Mouse (Mus musculus) left cerebral cortex, postnatal 36 days (tissue): ENCODE measurements around the gene Sox12. TPM values are rescaled to one million over a fixed set of nuclear protein-coding genes. Genes with fewer than 3 reads are reported as not detected.
"Not testable (repeated sequence)": the region's sequence is repeated elsewhere in the genome, so short reads cannot be mapped to it uniquely, and the experiment has no call there.

Source experiments
- DNase-seq, 2 experiments: peaks; one replicate each; pipeline ENCODE4 v3.0.0; 2021 to 2022; ENCODE audit warnings: low spot score in 2 of 2, mixed read lengths in 1 of 2
- intact Hi-C: fragments of 180-260 bp; cut with DNase I; formaldehyde crosslinking; loops from one replicate; pipeline ENCODE4 v1.15.1; 2025
- total RNA-seq, 2 experiments: library from RNA; stranded (reverse); gene quantifications; 2 replicates each; pipeline ENCODE4 v1.2.3; 2021

Sox12 gene
- total RNA-seq, 2 experiments from 2014 or later, result 14.7 to 15.6 TPM

DNA sequence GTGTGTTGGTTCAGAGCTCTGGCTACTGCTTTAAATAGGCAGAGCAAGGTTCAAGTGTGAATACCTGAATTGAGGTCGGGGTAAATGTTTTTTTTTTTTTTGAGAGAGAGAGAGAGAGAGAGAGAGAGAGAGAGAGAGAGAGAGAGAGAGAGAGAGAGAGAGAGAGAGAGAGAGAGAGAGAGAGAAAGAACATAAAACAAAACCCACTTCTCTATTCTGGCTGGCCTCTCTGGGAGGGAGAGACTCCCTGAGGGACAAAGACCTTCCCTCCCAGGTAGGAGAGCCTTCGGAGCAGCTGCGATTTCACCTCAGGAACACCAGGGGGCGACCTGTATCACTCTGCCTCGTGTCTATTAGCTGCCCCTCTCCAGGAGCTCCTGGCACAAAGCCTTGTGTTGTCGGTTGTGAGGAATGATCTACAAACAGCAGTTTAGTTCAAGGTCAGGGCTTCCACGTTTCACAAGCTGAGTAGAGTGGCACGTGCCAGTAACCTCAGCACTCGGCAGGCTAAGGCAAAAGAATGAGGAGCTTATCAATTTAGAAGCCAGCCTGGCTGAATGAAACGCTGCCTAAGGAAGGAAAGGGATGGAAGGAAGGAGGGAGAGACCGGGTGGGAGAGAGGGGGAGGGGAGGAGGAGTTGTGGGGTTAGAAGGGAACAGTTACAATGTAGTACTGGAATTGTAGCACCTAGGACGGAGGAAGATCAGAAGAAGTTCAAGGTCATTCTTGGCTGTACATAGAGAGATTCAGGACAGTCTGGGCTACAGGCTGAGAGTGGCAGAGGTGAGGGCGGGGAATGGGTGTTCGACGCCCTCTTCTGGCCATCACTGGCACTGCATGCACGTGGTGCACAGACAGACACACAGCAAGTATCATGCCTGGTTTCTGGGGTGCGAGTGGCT lies 34.4 kb downstream of the Sox12 start:
- DNase-seq, result peak; percentile 45 to 61
- intact Hi-C loops, result loop anchor here (10.0 kb wide), 1 partner anchor 339 kb away; no protein-coding TSS in a partner anchor

DNA sequence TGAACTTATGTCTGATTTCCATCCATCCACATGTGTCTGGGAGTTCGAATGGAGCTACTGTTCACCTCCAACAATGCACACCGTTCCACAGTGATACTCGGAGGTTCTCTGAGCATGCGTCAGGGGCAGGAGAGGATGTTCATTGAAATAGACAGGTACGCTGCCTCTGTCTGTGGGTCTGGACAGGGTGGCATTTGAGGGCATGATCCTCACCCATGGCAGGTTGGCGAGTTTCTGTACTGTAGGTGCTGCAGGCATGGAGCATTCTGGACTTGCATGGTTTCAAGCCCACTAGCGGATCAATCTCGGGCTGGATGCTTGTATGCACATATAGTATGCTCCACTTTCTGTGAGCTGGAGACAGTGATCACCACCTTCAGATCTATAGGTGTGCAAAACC lies 36.7 kb downstream of the Sox12 start:
- intact Hi-C loops, result loop anchor here (10.0 kb wide), 1 partner anchor 336 kb away; no protein-coding TSS in a partner anchor
- no peak for DNase-seq

DNA sequence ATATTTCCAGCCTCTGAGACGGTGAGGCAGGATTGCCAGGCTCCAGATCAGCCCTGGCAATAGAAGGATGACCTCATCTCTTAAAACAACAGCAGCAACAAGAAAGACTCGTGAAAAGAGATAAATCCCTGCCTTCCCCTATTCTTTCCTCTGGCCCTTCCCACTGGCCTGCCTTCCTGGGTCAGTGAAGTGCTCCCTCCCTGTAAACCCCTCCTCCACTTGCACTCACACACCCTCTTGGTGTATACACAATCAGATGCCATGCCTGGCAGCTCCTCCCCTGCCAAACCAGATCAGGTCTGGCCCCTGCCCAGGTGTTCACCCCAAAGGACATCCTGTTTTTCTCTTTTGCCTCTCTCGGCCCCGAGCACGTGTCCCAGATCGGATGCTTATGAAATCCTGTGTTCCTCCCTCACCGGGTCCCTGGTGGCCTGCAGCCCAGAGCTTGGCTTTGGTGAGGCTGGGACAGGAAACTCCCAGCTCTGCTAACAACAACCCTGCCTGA lies 37.5 kb downstream of the Sox12 start:
- intact Hi-C loops, result loop anchor here (10.0 kb wide), 1 partner anchor 336 kb away; no protein-coding TSS in a partner anchor
- DNase-seq, result no peak

DNA sequence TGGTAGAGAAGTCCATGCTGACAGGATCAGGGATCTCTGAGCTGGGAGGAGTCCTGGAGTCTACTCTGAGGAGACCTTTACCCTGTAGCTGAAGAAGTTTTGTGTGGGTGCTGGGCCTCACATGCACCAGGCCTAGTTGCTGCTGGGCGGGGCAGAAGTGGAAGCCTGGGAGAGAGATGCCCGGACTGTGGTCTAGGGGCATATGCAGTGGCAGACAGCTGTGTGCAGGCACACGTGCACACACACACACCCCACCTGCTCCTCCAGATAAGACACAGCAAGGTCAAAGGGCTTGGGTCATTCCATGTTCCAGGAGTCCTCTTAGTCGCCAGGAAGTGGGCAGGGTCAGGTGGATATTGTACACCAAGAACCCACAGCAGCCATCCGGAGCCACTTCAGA lies 38.2 kb downstream of the Sox12 start:
- intact Hi-C loops, result loop anchor here (10.0 kb wide), 1 partner anchor 335 kb away; no protein-coding TSS in a partner anchor
- DNase-seq, result no peak

DNA sequence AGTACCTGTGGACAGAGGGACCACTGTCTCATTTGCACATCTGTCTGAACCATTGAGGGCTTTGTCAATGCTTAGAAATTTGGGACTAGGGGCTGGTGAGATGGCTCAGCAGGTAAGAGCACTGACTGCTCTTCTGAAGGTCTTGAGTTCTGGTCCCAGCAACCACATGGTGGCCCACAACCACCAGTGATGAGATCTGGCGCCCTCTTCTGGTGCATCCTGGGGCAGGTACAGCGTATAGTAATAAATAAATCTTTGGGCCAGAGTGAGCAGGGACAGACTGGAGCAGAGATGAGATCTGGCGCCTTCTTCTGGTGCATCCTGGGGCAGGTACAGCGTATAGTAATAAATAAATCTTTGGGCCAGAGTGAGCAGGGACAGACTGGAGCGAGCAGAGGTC lies 38.9 kb downstream of the Sox12 start:
- intact Hi-C loops, DNase-seq: not testable (repeated sequence)

DNA sequence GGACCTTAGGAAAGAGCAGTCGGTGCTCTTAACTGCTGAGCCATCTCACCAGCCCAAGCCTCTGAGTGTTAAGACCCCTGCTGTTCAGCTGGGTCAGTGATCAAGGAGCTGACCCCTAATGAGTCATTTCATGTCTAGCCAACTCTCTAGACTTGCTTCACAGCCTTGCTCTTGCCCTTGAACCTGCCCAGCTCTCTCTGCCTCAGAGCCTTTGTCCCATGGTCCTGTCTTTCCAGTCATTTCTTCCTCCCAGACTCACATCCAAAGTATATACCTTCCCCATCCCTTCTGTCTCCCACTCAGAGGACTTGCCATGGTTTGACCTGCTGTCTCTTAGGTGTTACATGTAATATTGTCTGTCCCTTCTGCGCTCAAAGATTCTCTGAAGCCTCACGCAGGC lies 40.6 kb downstream of the Sox12 start:
- DNase-seq, result no peak
- intact Hi-C loops, result no loop called here

DNA sequence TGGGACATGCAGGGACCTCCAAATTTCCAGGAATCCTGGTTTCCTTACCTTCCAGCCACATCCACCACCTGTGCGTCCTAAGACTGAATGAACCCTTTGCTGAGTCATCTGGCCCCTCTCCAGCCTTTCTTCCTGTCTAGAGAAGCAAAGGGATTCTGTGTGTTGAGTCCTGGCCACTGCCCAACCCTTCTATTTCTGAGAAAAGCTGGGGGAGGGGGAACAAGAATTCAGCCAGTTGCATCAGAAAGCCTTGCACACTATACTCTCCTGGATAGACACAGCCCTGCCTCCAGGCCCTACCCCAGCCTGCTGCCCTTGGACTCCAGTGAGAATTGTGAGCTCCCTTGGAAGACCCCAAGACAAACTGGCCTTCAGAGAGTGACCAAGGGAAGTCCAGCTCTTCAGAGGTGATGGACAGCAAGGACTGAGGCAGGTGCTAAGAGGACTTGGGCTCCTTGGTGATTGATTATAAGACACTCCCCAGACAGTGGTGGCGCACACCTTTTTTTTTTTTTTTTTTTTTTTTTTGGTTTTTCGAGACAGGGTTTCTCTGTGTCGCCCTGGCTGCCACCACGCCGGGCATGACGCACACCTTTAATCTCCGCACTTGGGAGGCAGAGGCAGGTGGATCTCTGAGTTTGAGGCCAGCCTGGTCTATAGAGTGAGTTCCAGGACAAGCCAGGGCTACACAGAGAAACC lies 47.9 kb downstream of the Sox12 start:
- DNase-seq, result peak; percentile 33 to 38
- intact Hi-C loops, result no loop called here

DNA sequence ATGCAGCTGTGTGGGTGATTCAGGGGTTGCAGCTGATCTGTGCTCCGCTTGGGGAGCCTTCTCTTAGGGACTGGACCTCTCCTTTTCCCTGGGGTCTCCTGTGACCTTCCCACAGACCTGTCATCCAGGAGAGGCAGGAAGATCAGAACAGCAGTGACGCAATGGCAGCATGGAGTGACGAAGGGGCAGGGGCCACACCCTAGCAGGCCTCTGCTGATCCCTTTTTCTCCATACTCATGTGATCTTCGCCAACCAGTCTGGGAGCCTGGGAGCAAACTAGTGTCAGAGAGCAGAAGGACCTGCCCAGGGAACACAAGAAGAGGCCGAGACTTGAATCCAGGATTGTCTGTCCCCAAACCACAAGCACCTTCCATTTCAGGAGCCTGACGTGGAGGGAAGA lies 48.7 kb downstream of the Sox12 start:
- no peak for DNase-seq
- intact Hi-C loops, result no loop called here

DNA sequence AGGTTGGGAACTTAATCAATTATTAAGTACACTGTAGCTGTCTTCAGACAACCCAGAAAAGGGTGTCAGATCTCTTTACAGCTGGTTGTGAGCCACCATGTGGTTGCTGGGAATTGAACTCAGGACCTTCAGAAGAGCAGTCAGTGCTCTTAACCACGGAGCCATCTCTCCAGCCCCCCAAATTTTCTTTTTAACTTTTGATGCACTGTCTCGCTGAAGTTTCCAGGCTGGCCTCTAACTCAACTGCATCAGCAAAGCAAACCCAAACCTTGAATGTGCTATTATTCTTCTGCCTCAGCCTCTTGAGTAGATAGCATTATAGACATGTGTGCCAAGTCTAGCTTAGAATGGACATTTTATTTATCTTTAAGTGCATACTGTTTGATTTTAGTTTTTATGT lies 50.1 kb downstream of the Sox12 start:
- intact Hi-C loops, result no loop called here
- no peak for DNase-seq

DNA sequence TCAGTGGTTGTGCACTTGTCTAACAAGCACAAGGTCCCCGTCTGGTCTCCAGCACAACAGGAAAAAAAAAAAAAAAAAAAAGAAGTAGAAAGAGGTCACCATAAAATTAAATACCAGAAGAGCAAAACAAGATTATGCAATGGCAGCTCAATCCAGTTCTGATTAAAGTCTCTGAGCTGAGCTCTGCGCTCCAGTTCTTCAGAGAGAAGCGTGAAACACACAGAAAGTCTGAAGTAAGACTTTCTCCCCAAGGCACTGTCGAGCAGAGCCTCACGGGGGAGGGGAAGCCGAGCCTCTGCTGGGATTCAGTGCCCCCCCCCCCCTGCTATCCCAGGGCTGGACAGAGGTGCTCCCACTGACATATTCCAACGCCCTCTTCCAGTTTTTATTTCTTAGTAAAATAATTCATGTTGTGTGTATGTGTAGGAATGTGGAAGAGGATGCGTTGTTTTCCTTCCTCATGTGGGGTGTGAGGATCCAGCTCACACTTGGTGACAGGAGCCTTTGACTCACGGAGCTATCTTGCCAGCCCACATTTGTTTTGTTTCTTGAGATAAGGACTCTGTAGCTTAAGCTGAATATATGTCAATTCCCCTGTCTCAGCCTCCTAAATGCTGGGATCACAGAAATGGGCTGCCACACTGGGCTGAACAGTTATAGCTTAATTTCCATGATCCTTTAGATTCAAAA lies 50.9 kb downstream of the Sox12 start:
- no peak for DNase-seq
- intact Hi-C loops, result no loop called here

DNA sequence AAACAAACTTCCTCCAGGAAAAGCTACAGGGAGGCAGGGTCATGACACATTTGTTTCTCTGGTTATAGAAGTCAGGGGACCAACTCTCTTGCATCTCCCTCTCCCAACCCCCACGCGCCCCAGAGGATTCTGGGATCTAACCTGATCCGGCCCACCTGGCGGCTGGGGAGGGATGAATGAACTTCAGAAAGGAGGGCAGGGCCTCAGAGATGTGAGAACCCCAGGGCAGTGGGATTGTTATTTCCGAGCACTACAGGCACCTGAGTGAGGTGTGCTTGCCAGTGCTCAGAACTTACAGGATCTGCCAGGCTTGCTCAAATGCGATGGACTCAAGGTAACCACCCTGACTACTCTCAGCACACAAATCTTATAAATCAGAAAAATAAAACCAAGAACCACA lies 52.5 kb downstream of the Sox12 start:
- DNase-seq, result no peak
- intact Hi-C loops, result no loop called here

DNA sequence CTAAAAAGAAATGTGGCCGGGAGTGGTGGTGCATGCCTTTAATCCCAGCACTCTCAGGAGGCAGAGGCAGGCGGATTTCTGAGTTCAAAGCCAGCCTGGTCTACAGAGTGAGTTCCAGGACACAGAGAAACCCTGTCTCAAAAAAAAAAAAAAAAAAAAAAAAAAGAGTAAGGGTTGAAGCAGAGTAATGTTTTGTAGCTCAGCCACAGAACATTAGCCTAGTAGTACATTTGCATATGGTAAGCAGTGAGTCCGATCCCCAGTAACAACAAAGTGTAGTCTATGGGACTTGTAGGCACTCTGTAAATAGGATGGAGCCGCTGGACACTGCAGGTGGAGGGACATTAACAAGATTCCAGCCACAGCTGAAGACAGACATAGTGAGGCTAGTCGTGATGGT lies 53.0 kb downstream of the Sox12 start:
- no peak for DNase-seq
- intact Hi-C loops, result no loop called here

DNA sequence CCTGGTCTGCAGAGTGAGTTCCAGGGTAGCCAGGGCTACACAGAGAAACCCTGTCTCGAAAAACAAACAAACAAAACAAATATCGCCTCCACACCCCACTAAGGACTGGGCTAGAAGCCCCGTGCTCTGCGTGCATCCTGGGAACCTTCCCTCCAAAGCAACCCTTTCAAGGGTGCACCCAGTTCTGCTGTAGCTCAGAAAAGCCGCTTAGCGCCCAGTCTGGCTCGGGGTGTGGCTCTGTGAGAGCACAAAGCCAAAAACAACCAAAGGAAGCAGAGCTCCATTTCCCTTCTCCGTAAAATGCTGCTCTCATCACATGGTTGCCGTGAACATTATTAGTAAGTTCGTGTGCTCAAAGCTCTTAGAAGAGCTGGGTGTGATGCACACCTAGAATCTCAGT lies 53.5 kb downstream of the Sox12 start:
- intact Hi-C loops, result no loop called here
- DNase-seq, result no peak

Other genes with a start within 250 kb of the Sox12 start
- gene Csnk2a1, start 171.2 kb downstream of the Sox12 start, total RNA-seq, result 100 to 1,000 TPM in 1 of 2 experiments, 10 to 100 TPM in 1; 96.2 to 111 TPM
- 10 to 100 TPM; 53.6 to 57.1 TPM for gene Tbc1d20, start 104.2 kb downstream of the Sox12 start, total RNA-seq
- gene Rbck1, start 65.4 kb downstream of the Sox12 start, total RNA-seq, result 100 to 1,000 TPM in 1 of 2 experiments, 10 to 100 TPM in 1; 92.3 to 124 TPM
- gene Trib3, start 54.0 kb downstream of the Sox12 start, total RNA-seq, result 1 to 10 TPM in 1 of 2 experiments, under 1 TPM in 1; 0.62 to 1.7 TPM
- gene Nrsn2, start 21.4 kb downstream of the Sox12 start, total RNA-seq, result 10 to 100 TPM; 66.2 to 81.9 TPM
- 10 to 100 TPM in 1 of 2 experiments, 1 to 10 TPM in 1; 9.5 to 11.3 TPM for gene Zcchc3, start 17.0 kb upstream of the Sox12 start, total RNA-seq
- gene 6820408C15Rik, start 17.5 kb upstream of the Sox12 start, total RNA-seq, result 1 to 10 TPM; 2.1 to 3.6 TPM
- not detected for gene Defb23, start 66.6 kb upstream of the Sox12 start, total RNA-seq
- gene Defb20, start 79.0 kb upstream of the Sox12 start, total RNA-seq, result not detected
- not detected for gene Defb22, start 92.1 kb upstream of the Sox12 start, total RNA-seq
- not detected for gene Defb26, start 113.6 kb upstream of the Sox12 start, total RNA-seq
- gene Defb28, start 120.2 kb upstream of the Sox12 start, total RNA-seq, result not detected
- not detected for gene Defb29, start 142.0 kb upstream of the Sox12 start, total RNA-seq
- gene Gm17416, start 171.3 kb upstream of the Sox12 start, total RNA-seq, result not detected
- gene Defb21, start 174.7 kb upstream of the Sox12 start, total RNA-seq, result not detected
- gene Defb19, start 182.2 kb upstream of the Sox12 start, total RNA-seq, result not detected
- gene Defb45, start 201.3 kb upstream of the Sox12 start, total RNA-seq, result not detected
- gene Defb36, start 206.3 kb upstream of the Sox12 start, total RNA-seq, result not detected
- gene Defb25, start 225.0 kb upstream of the Sox12 start, total RNA-seq, result not detected
- gene Rem1, start 228.9 kb upstream of the Sox12 start, total RNA-seq, result 1 to 10 TPM in 1 of 2 experiments, under 1 TPM in 1; 0.86 to 1.4 TPM